Mouse (Mus musculus): ENCODE data around the gene Plcb3. TPM values are rescaled to one million over a fixed set of nuclear protein-coding genes. Genes with fewer than 3 reads are reported as not detected.

Plcb3 gene
- polyA plus RNA-seq, 1 experiment from 2014 or later: 40.0 TPM

DNA sequence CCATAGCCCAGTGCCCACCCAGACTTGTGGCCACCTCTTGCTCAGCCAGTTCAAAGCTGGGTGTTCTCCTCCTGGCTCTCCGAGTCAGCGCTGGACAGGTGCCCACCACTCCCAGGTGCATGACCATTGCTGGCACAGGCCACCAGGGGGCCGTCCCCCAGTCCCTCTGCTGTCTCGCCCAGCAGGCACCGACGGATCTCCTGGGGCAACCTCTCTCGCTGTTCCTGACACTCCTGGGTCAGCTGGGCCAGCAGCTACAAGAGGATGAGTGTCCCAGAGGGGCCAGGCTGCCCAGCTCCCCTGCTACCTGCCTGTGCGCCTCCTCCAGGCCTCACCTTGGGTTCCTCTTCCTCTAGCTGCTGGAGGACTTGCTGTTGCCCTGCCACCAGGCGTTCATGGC lies 22.2 kb downstream of the Plcb3 start:
- 58% methylated on average over 9 of the region's 9 CpGs for WGBS
- ATAC-seq (ENCODE audit: low FRiP score, low read depth): no peak
- Histone ChIP-seq H3K4me3 (no peak overlapping the region), H3K36me3 (peaks cover 59% of the 10 kb centered on the region), H3K9me3 (no peaks in the 10 kb centered on the region), H3K9ac (no peak overlapping the region), H3K27me3 (no peaks in the 10 kb centered on the region), H3K4me1 (peaks cover 19% of the 10 kb centered on the region), H3K27ac (no peak overlapping the region), H3K4me2 (replicated peaks) (no peak overlapping the region)

- peak overlapping the region; percentile 69 for H3K4me3 ChIP-seq
- H3K4me1 ChIP-seq: peaks cover 19% of the 10 kb centered on the region
- H3K9me3 ChIP-seq: no peaks in the 10 kb centered on the region
- H3K9ac ChIP-seq: peak overlapping the region; percentile 84
- H3K27me3 ChIP-seq: no peaks in the 10 kb centered on the region
- H3K27ac ChIP-seq: peak overlapping the region; percentile 55; the same call in 1 of the 2 replicates
- no peak for ATAC-seq (ENCODE audit: low FRiP score, low read depth)
- peak overlapping the region; percentile 97 for H3K4me2 ChIP-seq (replicated peaks)
- 15% methylated on average over 3 of the region's 3 CpGs for WGBS
- H3K36me3 ChIP-seq: peaks cover 48% of the 10 kb centered on the region
Observed at GRCm38 (mm10) chr19:6952712-6953037, 23.6 kb downstream of the Plcb3 start.

DNA sequence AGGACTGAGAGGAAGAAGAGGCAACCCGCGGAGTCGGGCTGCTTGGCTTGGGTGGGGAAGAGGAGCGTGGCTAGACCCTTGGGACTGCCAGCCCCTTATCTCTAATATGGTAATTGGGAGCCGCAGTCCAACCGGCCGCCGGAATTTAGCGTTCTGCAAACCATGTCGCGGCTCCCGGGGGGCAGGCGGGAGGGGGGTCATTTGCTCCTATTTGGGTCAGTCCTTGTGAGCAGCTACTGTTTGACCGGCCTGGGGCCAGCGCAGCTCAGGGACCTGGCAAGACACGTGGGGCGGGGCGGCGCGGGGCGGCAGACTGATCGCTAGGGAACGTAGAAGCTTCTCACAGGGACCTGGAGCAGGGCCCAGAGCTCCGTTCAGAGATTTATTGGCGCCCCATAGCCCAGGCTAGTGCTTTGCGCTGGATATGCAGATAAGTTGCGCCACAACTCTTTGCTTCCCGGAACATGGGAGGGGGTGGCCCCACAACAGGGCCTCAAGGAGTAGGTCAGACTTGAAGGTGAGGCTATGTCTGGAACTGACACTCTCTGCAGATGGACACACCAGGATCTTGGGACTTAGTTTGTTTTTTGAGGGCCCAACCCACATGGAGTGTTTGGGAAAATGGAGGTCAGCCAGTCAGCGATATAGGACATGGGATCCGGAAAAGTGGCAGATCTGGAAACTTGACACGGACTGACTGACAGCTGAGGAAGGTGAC lies 24.1 kb downstream of the Plcb3 start:
- no peaks in the 10 kb centered on the region for H3K27me3 ChIP-seq
- H3K9me3 ChIP-seq: no peaks in the 10 kb centered on the region
- WGBS: 3% methylated on average over 31 of the region's 31 CpGs
- H3K4me3 ChIP-seq: peak overlapping the region; percentile 69
- ATAC-seq (ENCODE audit: low FRiP score, low read depth): peak; percentile 13; the same call in 1 of the 2 replicates
- H3K4me2 ChIP-seq (replicated peaks): peak overlapping the region; percentile 97
- peak overlapping the region; percentile 84 for H3K9ac ChIP-seq
- peaks cover 43% of the 10 kb centered on the region for H3K36me3 ChIP-seq
- peak overlapping the region; percentile 95 for H3K27ac ChIP-seq
- peaks cover 19% of the 10 kb centered on the region for H3K4me1 ChIP-seq

- peak; percentile 83 for ATAC-seq (ENCODE audit: low FRiP score, low read depth)
- H3K4me1 ChIP-seq: peaks cover 19% of the 10 kb centered on the region
- under 1% methylated on average over 35 of the region's 35 CpGs for WGBS
- H3K9me3 ChIP-seq: no peaks in the 10 kb centered on the region
- H3K9ac ChIP-seq: peak overlapping the region; percentile 84
- H3K4me3 ChIP-seq: peak overlapping the region; percentile 69
- peak overlapping the region; percentile 97 for H3K4me2 ChIP-seq (replicated peaks)
- peaks cover 36% of the 10 kb centered on the region for H3K36me3 ChIP-seq
- no peaks in the 10 kb centered on the region for H3K27me3 ChIP-seq
- peak overlapping the region; percentile 95 for H3K27ac ChIP-seq
Observed at GRCm38 (mm10) chr19:6951381-6951968, 24.8 kb downstream of the Plcb3 start.

GRCm38 (mm10) chr19:6950613-6951153 lies 25.6 kb downstream of the Plcb3 start:
- peak overlapping the region; percentile 97 for H3K4me2 ChIP-seq (replicated peaks)
- peaks cover 34% of the 10 kb centered on the region for H3K36me3 ChIP-seq

DNA sequence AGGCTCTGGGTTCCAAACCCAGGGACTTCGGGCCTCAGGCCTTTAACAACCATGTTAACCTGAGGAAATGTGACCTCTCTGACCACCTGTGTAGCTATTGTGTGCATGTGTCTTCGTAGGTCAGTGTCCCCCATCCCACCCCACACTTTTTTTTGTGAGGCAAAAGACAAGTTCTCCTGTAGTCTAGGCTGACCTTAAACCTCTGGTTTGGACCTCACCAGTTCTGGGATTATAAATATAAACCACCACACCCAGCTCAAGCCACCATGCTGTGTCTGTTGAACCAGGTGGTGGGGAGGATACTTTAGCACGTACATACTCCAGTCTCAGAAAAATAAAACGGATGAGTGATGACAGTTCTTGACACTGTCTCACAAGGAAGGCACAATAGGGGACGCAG lies 26.3 kb downstream of the Plcb3 start:
- Histone ChIP-seq H3K4me3 (peak overlapping the region; percentile 69), H3K4me1 (peaks cover 19% of the 10 kb centered on the region), H3K27ac (peak overlapping the region; percentile 95), H3K36me3 (peaks cover 31% of the 10 kb centered on the region), H3K9me3 (no peaks in the 10 kb centered on the region), H3K9ac (peak overlapping the region; percentile 84), H3K27me3 (no peaks in the 10 kb centered on the region), H3K4me2 (replicated peaks) (peak overlapping the region; percentile 97)
- ATAC-seq (ENCODE audit: low FRiP score, low read depth): no peak
- WGBS: 70% methylated on average over 5 of the region's 5 CpGs

More at GRCm38 (mm10) chr19:6950613-6951153, 25.6 kb downstream of the Plcb3 start:
- Histone ChIP-seq H3K27me3 (no peaks in the 10 kb centered on the region), H3K9ac (peak overlapping the region; percentile 84), H3K4me1 (peaks cover 19% of the 10 kb centered on the region), H3K27ac (peak overlapping the region; percentile 95), H3K4me3 (peak overlapping the region; percentile 69), H3K9me3 (no peaks in the 10 kb centered on the region)
- under 1% methylated on average over 28 of the region's 28 CpGs for WGBS
- peak; percentile 31 for ATAC-seq (ENCODE audit: low FRiP score, low read depth)

- Histone ChIP-seq H3K36me3 (peaks cover 27% of the 10 kb centered on the region), H3K9me3 (no peaks in the 10 kb centered on the region), H3K27ac (no peak overlapping the region), H3K27me3 (no peaks in the 10 kb centered on the region), H3K4me3 (0 out of 2 replicates have a peak overlapping the region, but pooled peaks have one; percentile 5), H3K9ac (no peak overlapping the region; the same call in 1 of the 2 replicates), H3K4me2 (replicated peaks) (peak overlapping the region; percentile 97; the same call in 1 of the 2 replicates), H3K4me1 (peaks cover 19% of the 10 kb centered on the region)
- no peak for ATAC-seq (ENCODE audit: low FRiP score, low read depth)
- WGBS: 92% methylated on average over 5 of the region's 5 CpGs
Observed at GRCm38 (mm10) chr19:6949532-6949931, 26.7 kb downstream of the Plcb3 start.

DNA sequence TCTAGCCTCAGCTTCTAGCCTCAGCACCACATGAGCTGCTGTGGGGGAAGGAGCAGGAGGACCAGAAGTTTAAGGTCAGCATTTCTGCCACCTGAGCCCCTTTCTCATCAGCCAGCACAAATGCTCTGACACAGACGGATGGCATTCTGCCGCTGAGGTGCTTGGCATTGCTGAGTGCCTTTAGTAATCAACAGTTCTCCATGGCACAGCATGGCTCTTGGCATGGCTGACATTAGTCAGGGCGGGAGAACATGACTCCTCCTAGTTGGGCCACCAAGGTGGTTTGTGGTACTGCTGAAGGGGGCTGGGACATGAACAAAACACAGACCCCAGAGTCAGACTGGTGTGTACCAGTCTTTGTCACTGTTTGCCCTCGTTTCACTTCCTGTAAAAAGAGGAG lies 28.1 kb downstream of the Plcb3 start:
- no peaks in the 10 kb centered on the region for H3K27me3 ChIP-seq
- 81% methylated on average over 4 of the region's 4 CpGs for WGBS
- H3K9ac ChIP-seq: no peak overlapping the region
- H3K36me3 ChIP-seq: peaks cover 16% of the 10 kb centered on the region
- ATAC-seq (ENCODE audit: low FRiP score, low read depth): no peak
- H3K4me1 ChIP-seq: peaks cover 23% of the 10 kb centered on the region
- no peak overlapping the region for H3K4me3 ChIP-seq
- H3K27ac ChIP-seq: no peak overlapping the region
- H3K4me2 ChIP-seq (replicated peaks): no peak overlapping the region
- no peaks in the 10 kb centered on the region for H3K9me3 ChIP-seq

DNA sequence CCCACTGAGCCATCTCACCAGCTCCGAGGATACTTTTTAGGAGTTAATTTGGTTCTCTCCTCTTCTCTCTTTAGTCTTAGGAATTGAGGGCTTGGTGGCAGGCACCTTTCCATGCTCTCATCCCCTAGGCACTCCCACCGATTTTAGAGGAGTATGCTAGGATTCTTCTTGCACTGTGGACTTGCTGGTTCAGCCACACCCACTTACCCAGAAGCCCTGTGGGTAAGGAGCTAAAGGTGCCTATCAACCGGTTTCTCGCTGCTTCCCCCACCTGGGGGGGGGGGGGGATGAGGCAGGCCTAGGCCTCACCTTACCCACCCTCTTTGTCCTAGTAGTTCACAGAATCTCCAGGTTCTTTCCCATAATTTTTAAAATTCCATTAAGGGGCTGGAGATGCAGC lies 28.5 kb downstream of the Plcb3 start:
- Histone ChIP-seq H3K4me2 (replicated peaks) (no peak overlapping the region), H3K9me3 (no peaks in the 10 kb centered on the region), H3K4me1 (peaks cover 23% of the 10 kb centered on the region), H3K27ac (no peak overlapping the region), H3K27me3 (no peaks in the 10 kb centered on the region), H3K9ac (no peak overlapping the region), H3K36me3 (peaks cover 16% of the 10 kb centered on the region), H3K4me3 (no peak overlapping the region)
- WGBS: 43% methylated on average over 4 of the region's 4 CpGs
- ATAC-seq (ENCODE audit: low FRiP score, low read depth): no peak

DNA sequence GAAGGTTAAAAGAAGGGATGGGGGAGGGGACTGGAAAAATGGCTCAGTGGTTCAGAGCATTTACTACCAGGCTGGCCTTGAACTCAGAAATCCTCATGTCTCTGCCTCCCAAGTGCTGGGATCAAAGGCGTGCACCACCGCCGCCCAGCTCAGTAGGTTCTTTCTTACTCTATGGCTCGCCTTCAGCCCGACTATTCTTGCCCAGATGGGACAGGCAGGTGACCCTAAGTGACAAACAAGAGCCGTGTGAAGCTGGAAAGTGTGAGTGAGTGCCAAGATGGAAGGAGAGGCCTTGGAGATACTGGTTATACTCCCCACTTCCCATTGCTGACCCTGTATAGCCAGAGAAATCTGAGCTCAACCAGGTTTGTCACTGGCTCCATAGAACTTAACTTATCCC lies 32.6 kb downstream of the Plcb3 start:
- Histone ChIP-seq H3K4me3 (no peak overlapping the region), H3K27ac (no peak overlapping the region), H3K36me3 (peaks cover 11% of the 10 kb centered on the region), H3K27me3 (no peaks in the 10 kb centered on the region), H3K4me1 (peaks cover 24% of the 10 kb centered on the region), H3K9me3 (no peaks in the 10 kb centered on the region), H3K9ac (no peak overlapping the region), H3K4me2 (replicated peaks) (no peak overlapping the region)
- no peak for ATAC-seq (ENCODE audit: low FRiP score, low read depth)
- WGBS: 89% methylated on average over 6 of the region's 6 CpGs

GRCm38 (mm10) chr19:6942764-6943163 lies 33.5 kb downstream of the Plcb3 start:
- H3K36me3 ChIP-seq: peaks cover 11% of the 10 kb centered on the region; the same call in 1 of the 2 replicates
- 0 out of 2 replicates have a peak, but pooled peaks have one; percentile 2 for ATAC-seq (ENCODE audit: low FRiP score, low read depth)
- H3K9ac ChIP-seq: peak overlapping the region; percentile 85
- H3K4me3 ChIP-seq: peak overlapping the region; percentile 70
- no peaks in the 10 kb centered on the region for H3K9me3 ChIP-seq
- 0 out of 2 replicates have a peak, but pooled peaks cover 1% of the 10 kb centered on the region for H3K27me3 ChIP-seq
- H3K4me2 ChIP-seq (replicated peaks): peak overlapping the region; percentile 98
- WGBS: 24% methylated on average over 5 of the region's 5 CpGs
- H3K27ac ChIP-seq: peak overlapping the region; percentile 90
- peaks cover 24% of the 10 kb centered on the region for H3K4me1 ChIP-seq

DNA sequence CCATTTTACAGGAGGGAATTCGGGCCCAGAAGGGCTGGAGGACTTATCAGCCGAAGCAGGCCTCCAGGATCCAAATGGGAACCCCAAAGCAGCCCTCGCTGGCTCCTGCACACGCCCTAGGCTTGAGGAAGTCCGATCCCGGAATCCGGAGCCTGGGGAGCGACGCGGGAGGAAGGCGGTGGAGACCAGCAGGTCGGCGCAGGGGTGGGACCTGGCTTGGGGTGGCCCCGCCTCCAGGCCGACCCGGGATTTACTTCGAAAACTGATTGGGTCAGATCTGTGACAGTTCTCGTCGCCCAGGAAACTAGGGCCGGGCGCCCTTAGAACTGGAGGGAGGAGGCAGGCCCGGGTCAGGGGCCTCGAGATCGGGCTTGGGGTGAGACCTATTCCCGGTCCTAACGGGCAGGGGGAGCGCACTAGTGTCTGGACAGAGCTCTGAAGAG lies 34.0 kb downstream of the Plcb3 start, which contains the start of gene Gpr137:
Gpr137 (minus strand) TSS at position 232 of the 443 bp plus-strand sequence.
- ATAC-seq (ENCODE audit: low FRiP score, low read depth): peak; percentile 88
- Histone ChIP-seq H3K27me3 (0 out of 2 replicates have a peak, but pooled peaks cover 4% of the 10 kb centered on the region), H3K4me3 (peak within 1 kb of the TSS; percentile 70), H3K27ac (peak within 1 kb of the TSS; percentile 90), H3K36me3 (peaks cover 11% of the 10 kb centered on the region; the same call in 1 of the 2 replicates), H3K4me1 (peaks cover 24% of the 10 kb centered on the region), H3K9ac (peak within 1 kb of the TSS; percentile 89), H3K9me3 (no peaks in the 10 kb centered on the region), H3K4me2 (replicated peaks) (peak within 1 kb of the TSS; percentile 98)
- WGBS: under 1% methylated on average over 27 of the region's 27 CpGs

Data from limb, embryonic 13.5 days (tissue).